ENCODE assay signal across 9 mouse cellular contexts in genomic region chr10:13127335-13127734, GRCm38 (mm10). TPM values are rescaled to one million over a fixed set of nuclear protein-coding genes. Genes with fewer than 3 reads are reported as not detected.
DNase-seq lines count a peak whose midpoint lies in the region; ATAC-seq lines count a peak whose summit lies in the region.
"Had no signal": no experiment of that assay in that cellular context is flagged by ENCODE, and none has a peak within 500 bp of the region (broad histone marks: within the 10 kb centered on the region; RNA-seq: fewer than 3 reads in every experiment).

No protein-coding gene starts in this region.

- ATAC-seq in CD4-positive, CD25-positive, alpha-beta regulatory T cell, adult 4 months: no peak
- ATAC-seq in intestine, embryonic 14.5 days (replicated peaks; ENCODE audit: low FRiP score, low TSS enrichment, low read depth): no peak
- no peak for ATAC-seq in intestine, embryonic 15.5 days

- H3K9ac ChIP-seq in intestine, embryonic 14.5 days (ENCODE audit: low read length): no peak overlapping the region
- H3K9ac ChIP-seq in intestine, embryonic 15.5 days: no peak overlapping the region

- peaks cover 38% of the 10 kb centered on the region for H3K36me3 ChIP-seq in intestine, embryonic 14.5 days (ENCODE audit: control insufficient read depth, insufficient read depth, low read length)
- peaks cover 7% of the 10 kb centered on the region; the same call in 1 of the 2 replicates for H3K36me3 ChIP-seq in intestine, embryonic 15.5 days

- H3K9me3 ChIP-seq in intestine, embryonic 14.5 days (ENCODE audit: control insufficient read depth, low read length): no peaks in the 10 kb centered on the region
- H3K9me3 ChIP-seq in intestine, embryonic 15.5 days: no peaks in the 10 kb centered on the region

- no peaks in the 10 kb centered on the region for H3K27me3 ChIP-seq in intestine, embryonic 14.5 days (replicated peaks; ENCODE audit: control insufficient read depth, insufficient read depth, low read length)
- H3K27me3 ChIP-seq in intestine, embryonic 15.5 days (replicated peaks): no peaks in the 10 kb centered on the region

- no peak overlapping the region for H3K4me3 ChIP-seq in intestine, embryonic 14.5 days (ENCODE audit: low read depth, low read length)
- H3K4me3 ChIP-seq in intestine, embryonic 15.5 days (replicated peaks): no peak overlapping the region

- no peaks in the 10 kb centered on the region for H3K4me1 ChIP-seq in intestine, embryonic 14.5 days (replicated peaks; ENCODE audit: control insufficient read depth, insufficient read depth, low read length)
- H3K4me1 ChIP-seq in intestine, embryonic 15.5 days (replicated peaks): no peaks in the 10 kb centered on the region

- no peak overlapping the region for H3K27ac ChIP-seq in intestine, embryonic 14.5 days (ENCODE audit: low read depth)
- H3K27ac ChIP-seq in intestine, embryonic 15.5 days: no peak overlapping the region

- DNase-seq in CD4-positive, CD25-positive, alpha-beta regulatory T cell, adult 2 months (ENCODE audit: low read depth, low spot score): peak; percentile 59
- peak; percentile 50 for DNase-seq in intestine, embryonic 14.5 days (ENCODE audit: low spot score)
- peak; percentile 23 for DNase-seq in right cerebral cortex, postnatal 14 days
- DNase-seq in right cerebral cortex, adult 18-20 months: no peak
- peak; percentile 6 to 18 for DNase-seq in thymus, postnatal 36 days
- DNase-seq in urinary bladder, postnatal 4 days (ENCODE audit: low spot score in 2 of 2): no peak

- no peak overlapping the region for H3K4me2 ChIP-seq in intestine, embryonic 14.5 days (ENCODE audit: low read length)
- H3K4me2 ChIP-seq in intestine, embryonic 15.5 days (replicated peaks): no peak overlapping the region

- WGBS in intestine, embryonic 14.5 days: 74% methylated on average over 13 of the region's 13 CpGs
- 77% methylated on average over 13 of the region's 13 CpGs for WGBS in intestine, embryonic 15.5 days

RNA-seq across cellular contexts. Expression of gene Zc2hc1b, which starts 50.5 kb away (rescaled TPM):
- polyA plus RNA-seq in CD4-positive, CD25-positive, alpha-beta regulatory T cell, adult 4 months (2017; shearing (Covaris generic)): not detected
- not detected in 2 replicates for polyA plus RNA-seq in intestine, embryonic 14.5 days (2014; fragmentation: Nextera tagmentation; extraction: Ambion mirVana)
- polyA plus RNA-seq in intestine, embryonic 15.5 days (2015; fragmentation: Nextera tagmentation; extraction: Ambion mirVana): not detected in 2 replicates
- polyA plus RNA-seq: lung, embryonic 16.5 days had no signal

Comparison
In these comparisons a context has a peak if more than half of its experiments do, and no peak if none do; other contexts are left out.
1. DNase-seq: peak in CD4-positive, CD25-positive, alpha-beta regulatory T cell, adult 2 months (single experiment), intestine, embryonic 14.5 days (single experiment), right cerebral cortex, postnatal 14 days (single experiment) and thymus, postnatal 36 days (2 of 2); none in right cerebral cortex, adult 18-20 months (single experiment) and urinary bladder, postnatal 4 days (0 of 2).